Mouse (Mus musculus): ENCODE measurements around the gene Ly6g5b.
"Not testable (repeated sequence)": the region's sequence is repeated elsewhere in the genome, so short reads cannot be mapped to it uniquely, and the experiment has no call there.

The Ly6g5b gene

GRCm38 (mm10) chr17:35140490-35140996 lies 25.3 kb upstream of the Ly6g5b start:
- no peak for DNase-seq (ENCODE audit: low spot score in 2 of 2)

DNA sequence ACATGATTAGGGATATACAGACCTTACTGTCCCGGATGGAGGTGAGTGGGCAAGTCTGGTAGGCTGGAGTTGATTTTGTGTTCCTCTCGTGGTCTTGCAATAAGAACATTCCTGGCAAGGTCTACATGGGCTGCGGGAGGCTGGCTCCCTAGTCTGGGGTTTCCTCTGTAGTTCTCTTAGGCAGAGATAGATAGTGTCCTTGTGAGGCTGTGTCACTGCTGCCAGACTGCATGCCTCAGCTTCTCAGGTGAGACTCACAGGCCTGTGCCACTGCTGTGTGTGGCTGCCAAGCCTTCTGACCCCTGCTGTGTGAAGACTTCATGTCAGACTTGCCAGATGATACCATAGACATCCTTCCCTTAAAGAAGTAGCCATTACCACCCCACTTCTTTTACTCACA lies 24.0 kb upstream of the Ly6g5b start:
- no peak for DNase-seq (ENCODE audit: low spot score in 2 of 2)

GRCm38 (mm10) chr17:35135591-35136320 lies 20.5 kb upstream of the Ly6g5b start:
- DNase-seq (ENCODE audit: low spot score in 2 of 2): no peak

- peak; percentile 92 for DNase-seq (ENCODE audit: low spot score in 2 of 2)
Observed at GRCm38 (mm10) chr17:35134801-35135590, 19.8 kb upstream of the Ly6g5b start, which contains the start of gene Bag6. TSS of gene Bag6 (plus strand) at chr17:35135178.

DNA sequence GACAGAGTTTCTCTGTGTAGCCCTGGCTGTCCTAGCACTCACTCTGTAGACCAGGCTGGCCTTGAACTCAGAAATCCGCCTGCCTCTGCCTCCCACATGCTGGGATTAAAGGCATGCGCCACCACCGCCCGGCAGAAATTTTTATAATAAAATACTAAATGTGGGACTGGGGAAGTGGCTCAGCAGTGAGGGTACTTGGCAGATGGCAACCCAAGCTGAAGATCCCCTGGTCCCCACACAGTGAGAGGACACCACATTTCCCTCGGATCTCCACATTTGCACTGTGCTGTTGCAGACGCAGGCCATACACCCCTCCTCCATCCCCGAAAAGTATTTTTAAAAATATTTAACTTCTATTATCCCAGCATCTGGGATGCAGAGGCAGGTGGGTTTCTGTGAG lies 18.3 kb upstream of the Ly6g5b start:
- DNase-seq (ENCODE audit: low spot score in 2 of 2): no peak

DNA sequence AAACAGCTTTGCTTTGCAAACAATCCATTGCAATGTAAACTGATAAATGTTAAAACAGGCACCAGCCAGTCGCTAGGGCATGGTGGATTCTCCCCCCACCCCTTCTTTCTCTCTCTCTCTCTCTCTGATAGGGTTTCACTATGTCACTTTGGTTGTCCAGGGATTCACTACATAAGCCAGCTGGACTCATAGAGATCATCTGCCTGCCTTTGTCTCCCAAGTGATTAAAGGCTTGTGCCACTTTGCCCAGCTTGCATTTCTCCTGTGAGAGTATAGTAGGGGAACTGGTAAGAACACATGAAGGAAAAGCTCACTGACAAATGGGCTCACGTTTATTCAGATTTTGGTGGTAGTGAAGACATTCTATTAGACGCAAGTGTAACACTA lies 16.9 kb upstream of the Ly6g5b start:
- no peak for DNase-seq (ENCODE audit: low spot score in 2 of 2)

DNA sequence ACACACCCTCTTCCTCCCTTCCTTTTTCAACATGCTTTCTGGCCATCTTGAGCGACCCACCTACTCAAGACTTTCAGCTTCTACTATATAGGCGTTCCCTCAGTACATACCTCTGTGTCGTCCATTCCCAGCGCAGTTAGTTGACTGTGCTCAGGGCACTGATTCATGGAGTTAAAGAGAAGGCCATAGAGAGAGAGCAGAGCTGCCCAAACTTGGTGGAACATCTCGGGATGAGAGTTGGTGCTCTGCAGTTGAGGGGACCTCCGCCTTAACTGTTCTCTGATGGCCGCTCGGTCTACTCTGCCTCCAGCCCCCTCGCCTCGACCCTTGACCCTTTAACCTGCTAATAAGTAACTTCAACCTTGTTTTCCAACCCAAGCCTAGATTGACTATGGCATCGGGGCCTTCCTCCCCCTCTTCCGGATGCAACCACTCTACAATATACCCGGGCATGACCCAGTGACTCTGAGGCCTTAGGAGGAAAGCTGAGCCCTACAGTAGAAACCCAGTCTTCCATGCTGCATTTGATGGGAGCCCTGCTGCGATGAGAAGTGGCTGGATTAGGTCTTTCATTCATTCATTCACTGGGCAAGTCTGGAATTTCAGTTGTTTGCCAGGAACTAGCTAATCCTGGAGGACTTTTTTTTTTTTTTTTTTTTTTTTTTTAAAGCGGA lies 16.4 kb upstream of the Ly6g5b start, which contains the start of gene Apom:
Apom (minus strand) TSS at position 551 of the 674 bp plus-strand sequence.
- DNase-seq (ENCODE audit: low spot score in 2 of 2): no peak

GRCm38 (mm10) chr17:35131038-35131437 lies 15.8 kb upstream of the Ly6g5b start:
- DNase-seq (ENCODE audit: low spot score in 2 of 2): no peak

DNA sequence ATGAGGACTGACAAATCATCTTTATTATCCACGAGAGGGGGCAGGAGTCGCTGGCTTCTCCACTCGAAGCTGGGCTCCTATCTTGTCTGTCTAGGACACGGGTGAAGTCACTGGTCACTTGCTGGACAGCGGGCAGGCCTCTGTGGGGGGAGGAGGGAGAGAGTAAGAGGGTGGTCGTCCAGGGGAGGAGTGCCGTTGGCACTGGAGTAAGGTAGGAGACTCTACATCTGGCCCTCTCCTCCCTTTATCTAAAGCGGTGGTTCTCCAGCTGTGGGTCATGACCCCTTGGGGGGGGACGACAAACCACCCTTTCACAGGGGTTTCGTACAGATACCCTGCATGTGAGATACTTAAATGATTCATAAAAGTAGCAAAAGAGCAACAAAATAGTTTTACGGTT lies 13.8 kb upstream of the Ly6g5b start:
- DNase-seq (ENCODE audit: low spot score in 2 of 2): no peak

- DNase-seq (ENCODE audit: low spot score in 2 of 2): no peak
Observed at GRCm38 (mm10) chr17:35127017-35127416, 11.8 kb upstream of the Ly6g5b start.

- peak; percentile 71 to 79 for DNase-seq (ENCODE audit: low spot score in 2 of 2)
Observed at GRCm38 (mm10) chr17:35126206-35126611, 11.0 kb upstream of the Ly6g5b start, which contains the start of gene D17H6S53E. TSS of gene D17H6S53E (plus strand) at chr17:35126373.

GRCm38 (mm10) chr17:35125578-35125977 lies 10.3 kb upstream of the Ly6g5b start:
- DNase-seq (ENCODE audit: low spot score in 2 of 2): no peak

DNA sequence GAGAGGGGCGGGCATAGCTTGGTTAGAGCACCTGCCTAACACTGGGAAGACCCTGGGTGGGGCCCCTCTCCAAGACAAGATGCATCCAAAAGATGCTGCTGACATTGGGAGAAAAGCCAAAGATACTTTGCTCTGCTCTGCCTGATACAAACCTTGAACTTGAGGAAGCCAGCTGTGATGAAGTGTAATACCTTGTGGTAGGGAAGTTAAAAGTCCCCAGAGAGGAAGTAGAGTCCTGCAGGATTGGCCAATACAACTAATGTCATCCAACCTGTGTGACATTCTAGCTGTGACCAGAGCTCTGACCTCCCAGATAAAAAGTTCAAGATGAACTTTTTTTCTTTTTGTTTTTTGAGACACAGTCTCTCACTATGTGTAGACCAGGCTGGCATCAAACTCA lies 9.9 kb upstream of the Ly6g5b start:
- DNase-seq (ENCODE audit: low spot score in 2 of 2): no peak

DNA sequence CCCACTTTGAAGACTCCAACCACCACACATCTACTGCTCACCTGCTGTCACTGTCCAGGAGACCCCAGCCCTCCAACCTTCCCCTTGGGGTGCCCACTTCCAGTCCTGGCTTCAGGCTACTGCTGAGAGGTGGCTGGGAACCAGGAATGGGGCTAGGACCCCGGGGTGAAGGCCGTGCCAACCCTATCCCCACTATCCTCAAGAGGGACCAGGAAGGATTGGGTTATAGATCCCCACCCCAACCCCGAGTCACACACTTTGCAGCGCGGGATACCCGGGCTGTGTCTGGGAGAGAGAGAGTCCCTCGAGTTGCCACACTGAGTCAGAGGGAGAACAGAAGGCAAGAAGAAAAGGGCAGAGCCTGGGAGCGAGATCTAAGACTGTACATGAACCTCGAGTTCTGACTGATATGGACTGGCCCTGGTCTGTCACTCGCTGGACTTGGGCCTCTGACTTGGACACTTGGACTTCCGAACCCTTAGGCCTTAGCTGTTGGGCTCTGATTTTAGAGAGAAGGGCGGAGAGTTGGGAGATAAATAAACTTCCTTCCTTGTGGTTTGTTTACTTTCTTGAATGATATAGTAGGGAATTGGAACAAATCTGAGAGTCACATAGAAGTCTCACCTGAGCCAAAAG lies 9.2 kb upstream of the Ly6g5b start:
- not testable (repeated sequence) for DNase-seq (ENCODE audit: low spot score in 2 of 2)

GRCm38 (mm10) chr17:35123287-35123686 lies 8.1 kb upstream of the Ly6g5b start:
- DNase-seq (ENCODE audit: low spot score in 2 of 2): not testable (repeated sequence)

DNA sequence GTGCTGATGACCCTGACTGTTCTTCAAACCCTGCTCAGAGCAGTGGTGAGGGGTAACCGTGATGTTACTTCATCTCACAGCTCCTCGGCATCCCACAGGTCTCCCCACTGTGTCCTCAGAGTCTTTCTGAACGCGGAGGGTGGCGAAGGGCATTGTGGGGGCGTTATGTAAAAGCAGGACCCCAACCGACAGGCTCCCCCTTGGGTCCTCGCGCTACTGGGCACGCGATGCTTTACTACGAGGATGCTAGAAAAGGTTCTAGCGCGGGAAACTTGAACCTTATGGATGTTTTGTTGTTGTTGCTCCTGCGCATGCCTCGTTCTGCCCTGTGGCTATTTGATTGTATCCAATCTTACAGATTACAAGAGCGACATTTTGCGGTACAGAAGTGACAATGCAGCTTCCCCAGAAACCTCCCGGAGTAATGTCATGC lies 6.7 kb upstream of the Ly6g5b start, which contains the start of gene Csnk2b:
Csnk2b (minus strand) TSS at position 183 of the 433 bp plus-strand sequence.
- DNase-seq (ENCODE audit: low spot score in 2 of 2): no peak

DNA sequence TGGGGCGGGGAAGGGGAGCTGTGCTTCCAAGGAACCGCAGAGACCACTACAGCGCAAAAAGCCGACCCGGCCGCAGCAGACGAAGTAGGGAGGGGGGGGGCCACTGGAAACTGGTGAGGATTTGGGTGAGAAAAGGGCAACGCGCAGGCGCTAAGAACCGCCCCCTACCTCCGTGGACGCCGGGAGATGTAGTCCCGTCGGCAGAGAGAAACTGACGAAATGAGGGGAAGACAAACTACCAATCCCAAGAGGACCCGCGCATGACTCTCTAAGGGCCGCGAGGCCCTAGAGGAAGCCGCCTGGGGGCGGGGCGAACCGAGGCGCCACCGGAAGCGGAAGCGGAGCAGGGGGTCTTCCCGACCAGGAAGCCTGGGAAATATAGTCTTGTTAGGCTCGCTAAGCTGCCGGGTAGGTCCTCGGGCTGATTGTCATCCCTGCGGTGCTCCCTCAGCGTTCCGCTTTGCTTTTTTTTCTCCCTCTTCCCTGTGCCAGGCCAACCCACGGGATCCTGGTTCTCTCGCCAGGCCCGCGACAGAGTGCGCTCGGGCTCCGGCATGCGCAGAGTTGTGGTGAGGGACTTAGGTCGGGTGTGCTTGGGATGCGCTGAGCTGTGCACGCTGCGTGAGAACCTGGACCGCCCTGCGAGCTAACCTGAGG lies 6.0 kb upstream of the Ly6g5b start, which contains the start of gene Gpank1:
Gpank1 (plus strand) TSS at position 313 of the 657 bp plus-strand sequence.
- DNase-seq (ENCODE audit: low spot score in 2 of 2): peak; percentile 94 to 98

DNA sequence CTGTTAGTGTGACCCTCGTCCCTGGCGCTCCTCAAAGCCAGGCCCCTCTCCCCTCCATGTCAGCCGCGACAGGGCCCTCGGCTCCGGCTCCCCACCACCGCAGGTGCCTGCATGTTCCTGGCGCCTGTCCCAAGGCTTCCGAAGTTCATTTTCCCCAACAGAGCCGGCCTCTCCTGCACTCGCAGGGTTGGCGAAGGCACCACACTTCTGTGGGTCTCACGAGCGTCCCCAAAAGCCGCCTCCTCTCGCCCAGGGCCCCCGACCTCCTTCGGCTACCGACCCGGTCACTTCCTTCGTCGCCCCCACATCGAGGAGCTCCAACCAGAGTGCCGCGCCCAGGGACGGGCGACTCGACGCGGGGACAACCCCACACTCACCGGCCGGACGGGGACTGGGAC lies 5.5 kb upstream of the Ly6g5b start:
- peak in 1 of 2 experiments; percentile 43 for DNase-seq (ENCODE audit: low spot score in 2 of 2)

GRCm38 (mm10) chr17:35111774-35112173 lies 3.5 kb downstream of the Ly6g5b start:
- no peak for DNase-seq (ENCODE audit: low spot score in 2 of 2)

DNA sequence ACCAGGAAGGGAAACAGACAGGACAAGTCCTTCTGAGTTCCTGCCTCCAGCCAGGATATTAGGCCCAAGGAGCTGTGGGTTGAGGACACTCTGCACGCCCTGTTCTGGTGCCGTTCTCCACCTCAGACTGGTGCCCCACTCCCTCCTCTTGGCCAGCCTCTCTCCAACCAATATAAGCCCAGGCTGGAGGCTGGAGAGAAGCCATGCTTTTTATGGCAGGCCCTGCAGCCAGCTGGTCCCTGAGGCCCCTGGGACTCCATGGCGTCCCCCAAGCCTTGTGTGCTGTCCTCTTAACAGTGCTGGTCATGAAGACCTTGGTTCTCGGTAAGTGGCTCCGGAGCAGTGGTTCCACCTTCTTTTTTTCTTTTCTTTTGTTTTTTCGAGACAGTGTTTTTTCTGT lies 7.1 kb downstream of the Ly6g5b start, which contains the start of gene Ly6g5c:
Ly6g5c (plus strand) TSS at position 183 of the 400 bp plus-strand sequence.
- no peak for DNase-seq (ENCODE audit: low spot score in 2 of 2)

- DNase-seq (ENCODE audit: low spot score in 2 of 2): no peak
Observed at GRCm38 (mm10) chr17:35106522-35106921, 8.7 kb downstream of the Ly6g5b start.

Measured in urinary bladder, postnatal 36 days (tissue).